11 mouse cellular contexts compared by ENCODE assay signal in the genomic region with DNA sequence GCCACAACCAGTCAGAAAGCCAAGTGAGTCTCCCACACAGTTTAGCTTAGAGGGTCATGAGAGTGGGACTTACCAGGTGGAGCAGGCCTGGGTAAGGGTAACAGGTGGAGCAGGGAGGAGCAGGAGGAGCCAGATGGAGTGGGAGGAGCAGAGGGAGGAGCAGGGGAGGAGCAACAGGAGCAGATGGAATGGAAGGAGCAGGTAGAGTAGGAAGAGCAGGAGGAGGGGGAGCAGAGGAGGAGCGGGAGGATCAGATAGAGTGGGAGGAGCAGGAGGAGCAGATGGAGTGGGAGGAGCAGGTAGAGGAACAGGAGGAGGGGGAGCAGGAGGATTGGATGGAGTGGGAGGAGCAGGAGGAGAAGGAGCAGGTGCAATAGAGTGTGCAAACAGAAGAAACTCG.
"Had no signal": no experiment of that assay in that cellular context is flagged by ENCODE, and none has a peak within 500 bp of the region (broad histone marks: within the 10 kb centered on the region; RNA-seq: fewer than 3 reads in every experiment).

No protein-coding gene starts in this region.

- H3K36me3 ChIP-seq: limb, embryonic 15.5 days; liver, embryonic 12.5 days; midbrain, embryonic 10.5 days; neural tube, embryonic 15.5 days had no signal

- H3K9me3 ChIP-seq: limb, embryonic 15.5 days; liver, embryonic 12.5 days; midbrain, embryonic 10.5 days; neural tube, embryonic 15.5 days had no signal

- H3K27me3 ChIP-seq: limb, embryonic 15.5 days; liver, embryonic 12.5 days; neural tube, embryonic 15.5 days had no signal

- H3K27ac ChIP-seq: left cerebral cortex, adult 2 months; limb, embryonic 15.5 days; liver, embryonic 12.5 days; midbrain, embryonic 10.5 days; neural tube, embryonic 15.5 days had no signal

- H3K9ac ChIP-seq: limb, embryonic 15.5 days; liver, embryonic 12.5 days; neural tube, embryonic 15.5 days had no signal

- H3K4me3 ChIP-seq: left cerebral cortex, adult 2 months; limb, embryonic 15.5 days; liver, embryonic 12.5 days; midbrain, embryonic 10.5 days; myocyte; neural tube, embryonic 15.5 days had no signal

- H3K4me2 ChIP-seq: limb, embryonic 15.5 days; liver, embryonic 12.5 days; neural tube, embryonic 15.5 days had no signal

- ATAC-seq: liver, embryonic 12.5 days had no signal

- DNase-seq: kidney, postnatal 14 days; midbrain, embryonic 14.5 days; right cerebral cortex, adult 18-20 months; thymus, adult 18-20 months; thymus, postnatal 14 days had no signal

- H3K4me1 ChIP-seq: liver, embryonic 12.5 days had no signal
